Mouse (Mus musculus) CH12F3 (cell line): Measurements from ENCODE around the gene Gm17124.
"Not testable (repeated sequence)": the region's sequence is repeated elsewhere in the genome, so short reads cannot be mapped to it uniquely, and the experiment has no call there.

Experiments used
- in situ Hi-C: fragments of 300-500 bp; cut with MboI; formaldehyde crosslinking; loops from 2 replicates; pipeline ENCODE4 v1.14.3; 2020; ENCODE audit warnings: low sequenced_read_pairs

Gene Gm17124

GRCm38 (mm10) chr14:42599782-42600181, at the start of gene Gm17124:
TSS of gene Gm17124 (minus strand) at chr14:42599882.
- in situ Hi-C loops = not testable (repeated sequence)

- in situ Hi-C loops = not testable (repeated sequence)
These were observed 42.1 kb upstream of the Gm17124 start, which contains the start of gene Gm3633 for GRCm38 (mm10) chr14:42641817-42642216. TSS of gene Gm3633 (minus strand) at chr14:42641917.
